24 mouse cellular contexts compared by ENCODE assay signal in genomic region chr13:41468277-41468676, GRCm38 (mm10). TPM values are rescaled to one million over a fixed set of nuclear protein-coding genes. Genes with fewer than 3 reads are reported as not detected.
A peak's percentile ranks its signal among the peaks of the same experiment; 100 is the strongest.
DNase-seq lines count a peak whose midpoint lies in the region; ATAC-seq and TF ChIP-seq lines count a peak whose summit lies in the region.
"Had no signal": no experiment of that assay in that cellular context is flagged by ENCODE, and none has a peak within 500 bp of the region (broad histone marks: within the 10 kb centered on the region; RNA-seq: fewer than 3 reads in every experiment).

No protein-coding gene starts in this region.

- peak overlapping the region; percentile 34; the same call in 1 of the 2 replicates for H3K27ac ChIP-seq in lung, embryonic 15.5 days
- H3K27ac ChIP-seq in bone marrow, adult 2 months (ENCODE audit: control insufficient read depth, insufficient read depth, low read depth, low read length, poor library complexity): peak overlapping the region; percentile 92; the same call in 1 of the 2 replicates
- H3K27ac ChIP-seq: embryonic facial prominence, embryonic 10.5 days; forebrain, embryonic 15.5 days; hindbrain, embryonic 12.5 days; limb, embryonic 13.5 days; neural tube, embryonic 12.5 days; stomach, embryonic 15.5 days had no signal

- no peak for ATAC-seq in lung, embryonic 15.5 days (ENCODE audit: borderline replicate concordance, extremely low read depth, low FRiP score, low TSS enrichment)
- peak; percentile 52 for ATAC-seq in granulocyte monocyte progenitor cell, adult 5-6 weeks (replicated peaks; ENCODE audit: poor library complexity, severe bottlenecking)
- ATAC-seq in neutrophil, adult 5-6 weeks (ENCODE audit: extremely low read depth, insufficient number of reproducible peaks, low FRiP score, poor library complexity, severe bottlenecking): peak; percentile 49
- ATAC-seq: activated CD4-positive, CD25-positive, alpha-beta regulatory T cell, adult 4 months; forebrain, embryonic 15.5 days; inflammation-experienced regulatory T-cells, adult 6 months had no signal

- no peaks in the 10 kb centered on the region for H3K36me3 ChIP-seq in lung, embryonic 15.5 days
- H3K36me3 ChIP-seq: embryonic facial prominence, embryonic 10.5 days; forebrain, embryonic 15.5 days; hindbrain, embryonic 12.5 days; limb, embryonic 13.5 days; neural tube, embryonic 12.5 days; stomach, embryonic 15.5 days had no signal

- H3K4me2 ChIP-seq in lung, embryonic 15.5 days: no peak overlapping the region
- H3K4me2 ChIP-seq: forebrain, embryonic 15.5 days; hindbrain, embryonic 12.5 days; limb, embryonic 13.5 days; neural tube, embryonic 12.5 days; stomach, embryonic 15.5 days had no signal

- TF ChIP-seq CTCF in lung, adult 2 months (IDR thresholded peaks at IDR 0.05; ENCODE audit: insufficient read depth, low read length): no peak
- no peak for TF ChIP-seq CTCF in bone marrow, adult 2 months (IDR thresholded peaks at IDR 0.05; ENCODE audit: control insufficient read depth, insufficient read depth, low read length)

- no peak overlapping the region for H3K9ac ChIP-seq in lung, embryonic 15.5 days
- H3K9ac ChIP-seq: forebrain, embryonic 15.5 days; hindbrain, embryonic 12.5 days; limb, embryonic 13.5 days; neural tube, embryonic 12.5 days; stomach, embryonic 15.5 days had no signal

- TF ChIP-seq POLR2A in lung, adult 2 months (IDR thresholded peaks at IDR 0.05; ENCODE audit: borderline replicate concordance, extremely low read depth, low read depth, low read length): no peak
- no peak for TF ChIP-seq POLR2A in bone marrow, adult 2 months (IDR thresholded peaks at IDR 0.05; ENCODE audit: borderline replicate concordance, control insufficient read depth, low read depth, low read length)

- WGBS in lung, embryonic 15.5 days: 58% methylated on average over 5 of the region's 5 CpGs
- 49% methylated on average over 5 of the region's 5 CpGs for WGBS in lung, adult 2 months
- 47% methylated on average over 5 of the region's 5 CpGs for WGBS in bone marrow, adult 2 months

- H3K4me1 ChIP-seq in lung, embryonic 15.5 days: peaks cover 10% of the 10 kb centered on the region
- peaks cover 29% of the 10 kb centered on the region for H3K4me1 ChIP-seq in lung, adult 2 months (ENCODE audit: control insufficient read depth, insufficient read depth, low read length)
- H3K4me1 ChIP-seq in bone marrow, adult 2 months (ENCODE audit: control insufficient read depth, insufficient read depth, low read length): peaks cover 7% of the 10 kb centered on the region
- H3K4me1 ChIP-seq: forebrain, embryonic 15.5 days; hindbrain, embryonic 12.5 days; neural tube, embryonic 12.5 days; stomach, embryonic 15.5 days had no signal

- no peaks in the 10 kb centered on the region for H3K9me3 ChIP-seq in lung, embryonic 15.5 days
- H3K9me3 ChIP-seq: embryonic facial prominence, embryonic 10.5 days; forebrain, embryonic 15.5 days; hindbrain, embryonic 12.5 days; limb, embryonic 13.5 days; neural tube, embryonic 12.5 days; stomach, embryonic 15.5 days had no signal

- no peak overlapping the region for H3K4me3 ChIP-seq in lung, embryonic 15.5 days
- no peak overlapping the region for H3K4me3 ChIP-seq in lung, adult 2 months (replicated peaks; ENCODE audit: extremely low read depth, low read depth, low read length)
- H3K4me3 ChIP-seq in bone marrow, adult 2 months (replicated peaks; ENCODE audit: control insufficient read depth, low read depth, low read length): no peak overlapping the region
- H3K4me3 ChIP-seq: embryonic facial prominence, embryonic 10.5 days; forebrain, embryonic 15.5 days; hindbrain, embryonic 12.5 days; limb, embryonic 13.5 days; neural tube, embryonic 12.5 days; stomach, embryonic 15.5 days had no signal

- no peaks in the 10 kb centered on the region for H3K27me3 ChIP-seq in lung, embryonic 15.5 days
- H3K27me3 ChIP-seq: forebrain, embryonic 15.5 days; hindbrain, embryonic 12.5 days; limb, embryonic 13.5 days; neural tube, embryonic 12.5 days; stomach, embryonic 15.5 days had no signal

- intact Hi-C loops in left cerebral cortex, postnatal 4 days (cut with DNase I): no loop called here

- DNase-seq in lung, adult 2 months: no peak
- DNase-seq in left cerebral cortex, postnatal 4 days: no peak
- DNase-seq in adrenal gland, adult (ENCODE audit: inconsistent age in 2 of 2, low spot score in 1 of 2): no peak
- DNase-seq: adrenal gland, postnatal 14 days; cerebellum, adult 11-12 months; cerebellum, postnatal 10 days; gastrocnemius, postnatal 14 days; heart, adult 18-20 months; kidney, adult 2 months; midbrain, embryonic 14.5 days; retina, postnatal 1 day; thymus, postnatal 25 days had no signal

RNA-seq across cellular contexts. Expression of gene Nedd9, which starts 18.9 kb away (rescaled TPM):
- 71.7 and 76.3 TPM in 2 replicates for polyA plus RNA-seq in lung, embryonic 15.5 days (2015; fragmentation: Nextera tagmentation; extraction: Ambion mirVana)
- 49.2 and 60.8 TPM in 2 replicates for polyA plus RNA-seq in lung, adult 2 months (2012; rRNA removed)
- 10.9 and 26.5 TPM in 2 replicates for polyA plus RNA-seq in bone marrow, adult 2 months (2011; ENCODE audit: insufficient read depth, insufficient read length, low replicate concordance, missing spikeins)
- total RNA-seq in granulocyte monocyte progenitor cell, adult 5-6 weeks (2014; fragmentation: Nextera tagmentation): 15.1 and 22.2 TPM in 2 replicates
- 23.4 and 37.8 TPM in 2 replicates for total RNA-seq in granulocyte monocyte progenitor cell, adult 5-6 weeks (2017)
- total RNA-seq in neutrophil, adult 5-6 weeks (2017): 234 and 288 TPM in 2 replicates
- total RNA-seq in left cerebral cortex, postnatal 4 days (2021): 10 to 100 TPM; 19.8 to 21.0 TPM
